8 mouse cellular contexts compared by ENCODE assay signal in genomic region chr6:83316022-83316421, GRCm38 (mm10). TPM values are rescaled to one million over a fixed set of nuclear protein-coding genes. Genes with fewer than 3 reads are reported as not detected.
DNase-seq lines count a peak whose midpoint lies in the region; ATAC-seq lines count a peak whose summit lies in the region.

No protein-coding gene starts in this region.

- H3K4me3 ChIP-seq in hindbrain, embryonic 11.5 days (ENCODE audit: low read depth, low read length), result peak overlapping the region; percentile 85
- peak overlapping the region; percentile 88 for H3K4me3 ChIP-seq in liver, embryonic 15.5 days (replicated peaks)

- H3K9ac ChIP-seq in hindbrain, embryonic 11.5 days (ENCODE audit: low read depth, low read length), result no peak overlapping the region
- peak overlapping the region; percentile 87 for H3K9ac ChIP-seq in liver, embryonic 15.5 days

- no peaks in the 10 kb centered on the region for H3K27me3 ChIP-seq in hindbrain, embryonic 11.5 days (ENCODE audit: control insufficient read depth, insufficient read depth, low read length)
- H3K27me3 ChIP-seq in liver, embryonic 15.5 days, result no peaks in the 10 kb centered on the region

- H3K4me1 ChIP-seq in hindbrain, embryonic 11.5 days (replicated peaks; ENCODE audit: control insufficient read depth, insufficient read depth, low read length), result peaks cover 5% of the 10 kb centered on the region; the same call in 1 of the 2 replicates
- H3K4me1 ChIP-seq in liver, embryonic 15.5 days (replicated peaks), result peaks cover 66% of the 10 kb centered on the region

- peak; percentile 21 for DNase-seq in adrenal gland, postnatal 14 days
- no peak for DNase-seq in adrenal gland, postnatal 36 days
- peak; percentile 19 for DNase-seq in spleen, adult 12 weeks (ENCODE audit: low spot score)
- no peak for DNase-seq in spleen, adult 18-20 months
- peak; percentile 61 for DNase-seq in hindbrain, embryonic 11.5 days (ENCODE audit: low spot score)
- no peak for DNase-seq in cerebellum, adult 11 months
- DNase-seq in gastrocnemius, adult 8-10 months (ENCODE audit: low spot score in 2 of 2), result no peak

- no peak for ATAC-seq in hindbrain, embryonic 11.5 days (ENCODE audit: low FRiP score)
- ATAC-seq in liver, embryonic 15.5 days (ENCODE audit: insufficient read depth), result no peak

- no peaks in the 10 kb centered on the region for H3K36me3 ChIP-seq in hindbrain, embryonic 11.5 days (ENCODE audit: control insufficient read depth, insufficient read depth, low read length)
- H3K36me3 ChIP-seq in liver, embryonic 15.5 days (replicated peaks), result peaks cover 26% of the 10 kb centered on the region

- no peak overlapping the region for H3K27ac ChIP-seq in hindbrain, embryonic 11.5 days (ENCODE audit: low read depth, low read length)
- peak overlapping the region; percentile 85 for H3K27ac ChIP-seq in liver, embryonic 15.5 days (replicated peaks)

- 6% methylated on average over 10 of the region's 10 CpGs for WGBS in hindbrain, embryonic 11.5 days
- WGBS in liver, embryonic 15.5 days (ENCODE audit: insufficient replicate concordance), result 3% methylated on average over 10 of the region's 10 CpGs

- no peaks in the 10 kb centered on the region for H3K9me3 ChIP-seq in hindbrain, embryonic 11.5 days (ENCODE audit: control insufficient read depth, low read length)
- no peaks in the 10 kb centered on the region for H3K9me3 ChIP-seq in liver, embryonic 15.5 days (replicated peaks)

- peak overlapping the region; percentile 61 for H3K4me2 ChIP-seq in hindbrain, embryonic 11.5 days (replicated peaks; ENCODE audit: low read depth, low read length)
- peak overlapping the region; percentile 87 for H3K4me2 ChIP-seq in liver, embryonic 15.5 days

RNA-seq across cellular contexts. Expression of gene Mthfd2, which starts 9.7 kb away (rescaled TPM):
- total RNA-seq in adrenal gland, postnatal 14 days (2021), result 21.1 and 24.1 TPM in 2 replicates
- 10 to 100 TPM; 19.1 to 40.5 TPM for total RNA-seq in adrenal gland, postnatal 36 days (2021)
- polyA plus RNA-seq in hindbrain, embryonic 11.5 days (2014; fragmentation: Nextera tagmentation; extraction: Ambion mirVana), result 41.8 and 46.9 TPM in 2 replicates
- 61.6 and 67.8 TPM in 2 replicates for polyA plus RNA-seq in liver, embryonic 15.5 days (2015; fragmentation: Nextera tagmentation; extraction: Ambion mirVana)
- total RNA-seq in gastrocnemius, adult 8-10 months (2022), result 1 to 10 TPM; 2.9 to 4.7 (median 3.2) TPM

RNA-seq across cellular contexts. Expression of gene Mob1a, which starts 9.8 kb away (rescaled TPM):
- total RNA-seq in adrenal gland, postnatal 14 days (2021), result 75.9 and 79.9 TPM in 2 replicates
- 10 to 100 TPM; 76.4 to 78.4 TPM for total RNA-seq in adrenal gland, postnatal 36 days (2021)
- polyA plus RNA-seq in hindbrain, embryonic 11.5 days (2014; fragmentation: Nextera tagmentation; extraction: Ambion mirVana), result 60.9 and 65.6 TPM in 2 replicates
- polyA plus RNA-seq in liver, embryonic 15.5 days (2015; fragmentation: Nextera tagmentation; extraction: Ambion mirVana), result 34.9 and 35.9 TPM in 2 replicates
- total RNA-seq in gastrocnemius, adult 8-10 months (2022), result 10 to 100 TPM in 1 of 4 experiments, 1 to 10 TPM in 3; 7.8 to 10.0 (median 8.7) TPM

RNA-seq across cellular contexts. Expression of gene Bola3, which starts 32.9 kb away (rescaled TPM):
- 261 TPM in 2 replicates for total RNA-seq in adrenal gland, postnatal 14 days (2021)
- 100 to 1,000 TPM; 177 to 218 TPM for total RNA-seq in adrenal gland, postnatal 36 days (2021)
- polyA plus RNA-seq in hindbrain, embryonic 11.5 days (2014; fragmentation: Nextera tagmentation; extraction: Ambion mirVana), result 110 and 117 TPM in 2 replicates
- polyA plus RNA-seq in liver, embryonic 15.5 days (2015; fragmentation: Nextera tagmentation; extraction: Ambion mirVana), result 204 and 248 TPM in 2 replicates
- 100 to 1,000 TPM; 190 to 220 (median 193) TPM for total RNA-seq in gastrocnemius, adult 8-10 months (2022)

Comparison
In these comparisons a context has a peak if more than half of its experiments do, and no peak if none do; other contexts are left out.
1. DNase-seq: peak in adrenal gland, postnatal 14 days (single experiment), spleen, adult 12 weeks (single experiment) and hindbrain, embryonic 11.5 days (single experiment); none in adrenal gland, postnatal 36 days (0 of 2), spleen, adult 18-20 months (0 of 2), cerebellum, adult 11 months (single experiment) and gastrocnemius, adult 8-10 months (0 of 2).